Mouse (Mus musculus) MEL-GATA-1-ER (cell line): ENCODE results near the gene Zbed6.

Experiments used
- DNase-seq: peaks from one replicate; pipeline ENCODE4 v3.0.0-alpha.2; 2012; ENCODE audit warnings: low read depth; ENCODE audit errors: extremely low read depth

The Zbed6 gene

GRCm38 (mm10) chr1:133663427-133663826 is 2.7 kb upstream of the Zbed6 start:
- DNase-seq, result no peak

GRCm38 (mm10) chr1:133662941-133663340 is 2.3 kb upstream of the Zbed6 start:
- DNase-seq, result no peak

GRCm38 (mm10) chr1:133661203-133661933 is 683 bp upstream of the Zbed6 start, which contains the start of gene Gm38394:
Gene Gm38394, minus strand, starts transcription at chr1:133661318.
- DNase-seq, result peak; percentile 96

GRCm38 (mm10) chr1:133658878-133659277 is 1.8 kb downstream of the Zbed6 start:
- DNase-seq, result no peak

GRCm38 (mm10) chr1:133656811-133657210 is 3.9 kb downstream of the Zbed6 start:
- no peak for DNase-seq

- DNase-seq, result no peak
These were observed 7.7 kb downstream of the Zbed6 start for GRCm38 (mm10) chr1:133653033-133653432.

GRCm38 (mm10) chr1:133650288-133651055 is 10.2 kb downstream of the Zbed6 start:
- no peak for DNase-seq

- DNase-seq, result no peak
These were observed 15.0 kb downstream of the Zbed6 start for GRCm38 (mm10) chr1:133645652-133646051.

- DNase-seq, result no peak
These were observed 19.5 kb downstream of the Zbed6 start for GRCm38 (mm10) chr1:133641163-133641562.

- DNase-seq, result no peak
These were observed 22.2 kb downstream of the Zbed6 start for GRCm38 (mm10) chr1:133638517-133638916.

GRCm38 (mm10) chr1:133632168-133632567 is 28.5 kb downstream of the Zbed6 start:
- DNase-seq, result no peak

- DNase-seq, result no peak
These were observed 35.6 kb downstream of the Zbed6 start for GRCm38 (mm10) chr1:133625052-133625451.

- DNase-seq, result no peak
These were observed 42.4 kb downstream of the Zbed6 start for GRCm38 (mm10) chr1:133618311-133618710.

- DNase-seq, result peak; percentile 54
These were observed 42.8 kb downstream of the Zbed6 start for GRCm38 (mm10) chr1:133617908-133618307.

- DNase-seq, result peak; percentile 64
These were observed 46.9 kb downstream of the Zbed6 start for GRCm38 (mm10) chr1:133613817-133614216.

GRCm38 (mm10) chr1:133611436-133611835 is 49.2 kb downstream of the Zbed6 start:
- DNase-seq, result no peak

- DNase-seq, result no peak
These were observed 50.1 kb downstream of the Zbed6 start for GRCm38 (mm10) chr1:133610601-133611000.

- DNase-seq, result peak; percentile 92
These were observed 50.7 kb downstream of the Zbed6 start, which contains the start of gene Snrpe for GRCm38 (mm10) chr1:133609771-133610502. Gene Snrpe, minus strand, starts transcription at chr1:133610291.
